Mouse (Mus musculus) heart, postnatal 0 days (tissue): ENCODE data around the gene Nup107.

Experiments used
- CTCF ChIP-seq: IDR thresholded peaks from 2 replicates; pipeline ENCODE4 v1.5.1; 2016; ENCODE audit warnings: antibody characterized with exemption, control low read depth, low read depth
- EP300 ChIP-seq: IDR thresholded peaks from 2 replicates; pipeline ENCODE4 v1.6.1; 2016; ENCODE audit warnings: antibody characterized with exemption, low read depth

- TF ChIP-seq CTCF: no peak
- TF ChIP-seq EP300: no peak
Measured at GRCm38 (mm10) chr10:117752304-117752821, 40.1 kb downstream of the Nup107 start.
